Mouse (Mus musculus) heart, postnatal 0 days (tissue): ENCODE results near the gene Nkd1.

ENCODE experiments used
- CTCF ChIP-seq: IDR thresholded peaks from 2 replicates; pipeline ENCODE4 v1.5.1; 2016; ENCODE audit warnings: antibody characterized with exemption, control low read depth, low read depth
- EP300 ChIP-seq: IDR thresholded peaks from 2 replicates; pipeline ENCODE4 v1.6.1; 2016; ENCODE audit warnings: antibody characterized with exemption, low read depth

- TF ChIP-seq EP300 (no peak), CTCF (no peak)
Measured at GRCm38 (mm10) chr8:88512094-88512794, 8.9 kb upstream of the Nkd1 start.
